ENCODE assay signal across 9 mouse cellular contexts in the genomic region with DNA sequence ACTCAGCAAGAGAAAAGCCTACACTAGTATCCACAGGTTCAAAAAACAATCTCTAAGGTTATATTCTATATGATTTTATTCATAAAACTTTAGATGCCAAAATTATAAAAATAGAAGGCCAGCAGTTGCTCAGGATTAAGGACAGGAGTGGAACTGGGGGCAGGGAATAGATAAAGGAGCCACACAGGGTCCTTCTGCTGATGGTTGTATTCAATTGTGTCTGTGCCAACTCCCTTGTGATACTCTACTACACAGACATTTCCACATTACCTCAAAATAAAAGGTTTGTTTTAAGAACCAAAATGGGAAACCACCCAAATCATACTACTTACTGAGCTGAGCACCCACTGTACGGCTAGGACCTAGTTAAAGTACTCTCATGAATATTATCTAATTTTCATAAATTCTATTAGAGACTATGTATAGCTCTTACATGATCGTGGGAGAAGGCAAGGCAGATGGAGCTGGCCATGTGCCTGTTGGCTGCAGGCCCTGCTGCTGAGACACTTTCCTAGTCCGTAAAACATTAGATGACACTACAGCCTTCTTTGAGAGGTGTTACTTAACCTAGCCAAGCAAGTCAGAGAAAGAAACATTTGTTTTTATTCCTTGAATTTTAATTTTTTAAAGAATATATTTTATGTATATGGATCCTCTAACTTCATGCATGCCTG. TPM values are rescaled to one million over a fixed set of nuclear protein-coding genes. Genes with fewer than 3 reads are reported as not detected.
A peak's percentile ranks its signal among the peaks of the same experiment; 100 is the strongest.
DNase-seq lines count a peak whose midpoint lies in the region; ATAC-seq and TF ChIP-seq lines count a peak whose summit lies in the region.
"Had no signal": no experiment of that assay in that cellular context is flagged by ENCODE, and none has a peak within 500 bp of the region (broad histone marks: within the 10 kb centered on the region; RNA-seq: fewer than 3 reads in every experiment).

No protein-coding gene starts in this region.

- H3K9ac ChIP-seq in midbrain, postnatal 0 days (replicated peaks; ENCODE audit: low read length, poor library complexity, severe bottlenecking) = no peak overlapping the region
- no peak overlapping the region for H3K9ac ChIP-seq in midbrain, embryonic 11.5 days (ENCODE audit: low read length)
- H3K9ac ChIP-seq in neural tube, embryonic 15.5 days (replicated peaks) = no peak overlapping the region
- H3K9ac ChIP-seq: liver, embryonic 14.5 days had no signal

- WGBS in midbrain, postnatal 0 days = 82% methylated on average over 3 of the region's 3 CpGs
- WGBS in midbrain, embryonic 11.5 days = 90% methylated on average over 3 of the region's 3 CpGs
- 78% methylated on average over 3 of the region's 3 CpGs for WGBS in neural tube, embryonic 15.5 days

- no peaks in the 10 kb centered on the region for H3K27me3 ChIP-seq in midbrain, postnatal 0 days (ENCODE audit: insufficient read depth, low read length)
- no peaks in the 10 kb centered on the region for H3K27me3 ChIP-seq in midbrain, embryonic 11.5 days (ENCODE audit: control insufficient read depth, insufficient read depth, low read length)
- H3K27me3 ChIP-seq in neural tube, embryonic 15.5 days (replicated peaks) = no peaks in the 10 kb centered on the region

- no peaks in the 10 kb centered on the region for H3K36me3 ChIP-seq in midbrain, postnatal 0 days (ENCODE audit: insufficient read depth, low read length)
- no peaks in the 10 kb centered on the region for H3K36me3 ChIP-seq in midbrain, embryonic 11.5 days (ENCODE audit: control insufficient read depth, insufficient read depth, low read length)
- no peaks in the 10 kb centered on the region for H3K36me3 ChIP-seq in neural tube, embryonic 15.5 days

- no peak overlapping the region for H3K27ac ChIP-seq in midbrain, postnatal 0 days (ENCODE audit: low read depth, low read length)
- no peak overlapping the region for H3K27ac ChIP-seq in midbrain, embryonic 11.5 days (ENCODE audit: low read depth, low read length)
- H3K27ac ChIP-seq in neural tube, embryonic 15.5 days (replicated peaks) = no peak overlapping the region
- H3K27ac ChIP-seq: liver, embryonic 14.5 days had no signal

- H3K4me3 ChIP-seq in midbrain, postnatal 0 days (ENCODE audit: low read depth, low read length) = no peak overlapping the region
- no peak overlapping the region for H3K4me3 ChIP-seq in midbrain, embryonic 11.5 days (ENCODE audit: low read depth, low read length)
- H3K4me3 ChIP-seq in neural tube, embryonic 15.5 days (replicated peaks) = no peak overlapping the region

- H3K9me3 ChIP-seq in midbrain, postnatal 0 days (ENCODE audit: low read length) = no peaks in the 10 kb centered on the region
- no peaks in the 10 kb centered on the region for H3K9me3 ChIP-seq in midbrain, embryonic 11.5 days (ENCODE audit: control insufficient read depth, low read length)
- no peaks in the 10 kb centered on the region for H3K9me3 ChIP-seq in neural tube, embryonic 15.5 days (replicated peaks)

- peak; percentile 68 for DNase-seq in midbrain, postnatal 0 days (ENCODE audit: low spot score)
- no peak for DNase-seq in midbrain, embryonic 11.5 days (ENCODE audit: low spot score, missing footprints)
- DNase-seq in frontal cortex, postnatal 14 days (ENCODE audit: low spot score in 2 of 2) = peak; percentile 22 to 25
- DNase-seq in layer of hippocampus, postnatal 10 days (ENCODE audit: low spot score in 2 of 2) = peak; percentile 8 to 43
- no peak for DNase-seq in retina, embryonic 14.5 days (ENCODE audit: low spot score)
- no peak for DNase-seq in adrenal gland, postnatal 14 days
- no peak for DNase-seq in urinary bladder, postnatal 36 days (ENCODE audit: low spot score in 2 of 2)

- H3K4me1 ChIP-seq in midbrain, postnatal 0 days (ENCODE audit: insufficient read depth, low read length) = no peaks in the 10 kb centered on the region
- no peaks in the 10 kb centered on the region for H3K4me1 ChIP-seq in midbrain, embryonic 11.5 days (ENCODE audit: control insufficient read depth, insufficient read depth, low read length)
- H3K4me1 ChIP-seq in neural tube, embryonic 15.5 days = no peaks in the 10 kb centered on the region

- H3K4me2 ChIP-seq in midbrain, postnatal 0 days (ENCODE audit: low read depth, low read length, poor library complexity, severe bottlenecking) = no peak overlapping the region
- no peak overlapping the region for H3K4me2 ChIP-seq in midbrain, embryonic 11.5 days
- no peak overlapping the region for H3K4me2 ChIP-seq in neural tube, embryonic 15.5 days

- no peak for TF ChIP-seq CTCF in midbrain, postnatal 0 days (IDR thresholded peaks at IDR 0.05)

- ATAC-seq in midbrain, postnatal 0 days (ENCODE audit: low FRiP score) = no peak
- ATAC-seq in midbrain, embryonic 11.5 days (ENCODE audit: low FRiP score) = no peak
- ATAC-seq in neural tube, embryonic 15.5 days (ENCODE audit: low FRiP score) = no peak

RNA-seq across cellular contexts. Expression of a gene that starts 37.5 kb away (rescaled TPM):
- total RNA-seq in midbrain, postnatal 0 days (2014; rRNA removed) = 1.5 and 2.0 TPM in 2 replicates
- 1.3 TPM in 2 replicates for polyA plus RNA-seq in midbrain, postnatal 0 days (2015; fragmentation: Nextera tagmentation; extraction: Ambion mirVana)
- polyA plus RNA-seq in midbrain, embryonic 11.5 days (2014; fragmentation: Nextera tagmentation; extraction: Ambion mirVana) = 0.07 TPM in 1 of 2 replicates, not detected in the other
- total RNA-seq in layer of hippocampus, postnatal 10 days (2021) = under 1 TPM in 1 of 2 experiments, not detected in 1; 0.22 TPM
- 5.6 and 8.5 TPM in 2 replicates for total RNA-seq in adrenal gland, postnatal 14 days (2021)
- polyA plus RNA-seq in neural tube, embryonic 15.5 days (2015; fragmentation: Nextera tagmentation; extraction: Ambion mirVana) = 0.49 and 0.77 TPM in 2 replicates

RNA-seq across cellular contexts. Expression of a gene that starts 58.7 kb away (rescaled TPM):
- 40.0 and 51.9 TPM in 2 replicates for total RNA-seq in midbrain, postnatal 0 days (2014; rRNA removed)
- polyA plus RNA-seq in midbrain, postnatal 0 days (2015; fragmentation: Nextera tagmentation; extraction: Ambion mirVana) = 20.7 and 20.9 TPM in 2 replicates
- 3.5 and 3.7 TPM in 2 replicates for polyA plus RNA-seq in midbrain, embryonic 11.5 days (2014; fragmentation: Nextera tagmentation; extraction: Ambion mirVana)
- 10 to 100 TPM; 55.9 to 61.7 TPM for total RNA-seq in layer of hippocampus, postnatal 10 days (2021)
- 6.2 and 9.8 TPM in 2 replicates for total RNA-seq in adrenal gland, postnatal 14 days (2021)
- polyA plus RNA-seq in neural tube, embryonic 15.5 days (2015; fragmentation: Nextera tagmentation; extraction: Ambion mirVana) = 23.6 and 29.4 TPM in 2 replicates

Comparison
In these comparisons a context has a peak if more than half of its experiments do, and no peak if none do; other contexts are left out.
1. DNase-seq: peak in midbrain, postnatal 0 days (single experiment), frontal cortex, postnatal 14 days (2 of 2) and layer of hippocampus, postnatal 10 days (2 of 2); none in midbrain, embryonic 11.5 days (single experiment), retina, embryonic 14.5 days (single experiment), adrenal gland, postnatal 14 days (single experiment) and urinary bladder, postnatal 36 days (0 of 2).